Mouse (Mus musculus) bone marrow, adult 2 months (tissue): ENCODE results near the gene Hnrnpab. TPM values are rescaled to one million over a fixed set of nuclear protein-coding genes. Genes with fewer than 3 reads are reported as not detected.

ENCODE experiments used
- H3K27ac ChIP-seq: fragments of 200-500 bp; 2 replicates; pipeline ENCODE4 v1.5.1; 2012; ENCODE audit warnings: low read depth, mild to moderate bottlenecking, control low read depth, inconsistent platforms, low read length; ENCODE audit not compliant: control insufficient read depth, poor library complexity, insufficient read depth
- H3K4me1 ChIP-seq: fragments of 200-500 bp; 2 replicates; pipeline ENCODE4 v1.6.1; 2011; ENCODE audit warnings: low read length; ENCODE audit not compliant: control insufficient read depth, insufficient read depth
- H3K4me3 ChIP-seq: fragments of 200-500 bp; replicated peaks from 2 replicates; pipeline ENCODE3; 2011; ENCODE audit warnings: mild to moderate bottlenecking, low read depth, low read length, control low read depth; ENCODE audit not compliant: control insufficient read depth
- CTCF ChIP-seq: fragments of 200-500 bp; IDR thresholded peaks from 2 replicates; pipeline ENCODE4 v1.5.1; 2011; ENCODE audit warnings: low read length, control low read depth; ENCODE audit not compliant: control insufficient read depth, insufficient read depth
- POLR2A ChIP-seq: fragments of 200-500 bp; IDR thresholded peaks from 2 replicates; pipeline ENCODE4 v1.6.1; 2011; ENCODE audit warnings: low read depth, mild to moderate bottlenecking, control low read depth, low read length, borderline replicate concordance; ENCODE audit not compliant: control insufficient read depth
- WGBS: fragments of 180-500 bp; shearing (Covaris S2); methylation state at CpG from one replicate; pipeline ENCODE4 v1.1.7; 2018; 5-methylcytosine and 5-hydroxymethylcytosine counted together
- polyA plus RNA-seq: library from polyadenylated mRNA; stranded (reverse); fragments of >200 nt; gene quantifications from 2 replicates; pipeline ENCODE4 v1.2.4, GENCODE M21; 2011; ENCODE audit warnings: low replicate concordance; ENCODE audit not compliant: missing spikeins, insufficient read depth, insufficient read length

The Hnrnpab gene
- polyA plus RNA-seq, 1 experiment = 188 TPM

DNA sequence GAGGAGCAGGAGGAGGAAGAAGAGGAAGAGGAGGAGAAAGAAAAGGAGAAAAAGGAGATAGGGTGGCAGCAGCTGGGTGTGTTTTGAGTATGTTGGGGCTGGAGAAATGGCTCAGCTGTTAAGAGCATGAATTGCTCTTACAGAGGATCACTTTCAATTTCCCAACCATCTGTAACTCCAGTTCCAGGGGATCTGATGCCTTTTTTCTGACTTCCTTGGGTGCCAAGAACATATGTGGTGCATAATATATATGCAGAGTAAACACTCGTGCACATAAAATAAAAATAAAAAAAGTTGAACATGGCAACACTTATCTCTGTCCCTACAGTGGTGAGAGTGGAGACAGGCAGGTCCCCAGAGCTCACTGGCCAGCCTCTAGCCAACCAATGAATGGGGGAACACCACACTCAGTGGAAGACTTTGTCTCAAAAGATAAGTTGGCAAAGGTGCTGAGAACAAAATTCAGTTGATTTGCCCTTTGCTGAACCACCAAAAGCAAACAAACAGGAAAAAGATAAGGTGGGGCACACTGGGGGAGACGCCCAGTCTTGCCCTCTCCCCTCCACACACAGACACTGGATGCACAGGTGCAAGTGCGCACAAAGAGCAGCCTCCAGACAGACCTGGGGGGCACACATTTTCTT is 2.7 kb upstream of the Hnrnpab start:
- Histone ChIP-seq H3K4me1 (no peaks in the 10 kb centered on the region; the same call in 1 of the 2 replicates), H3K4me3 (no peak overlapping the region), H3K27ac (peak overlapping the region; percentile 45; the same call in 1 of the 2 replicates)
- TF ChIP-seq CTCF = no peak
- no peak for TF ChIP-seq POLR2A
- WGBS = 51% methylated on average over 3 of the region's 3 CpGs

DNA sequence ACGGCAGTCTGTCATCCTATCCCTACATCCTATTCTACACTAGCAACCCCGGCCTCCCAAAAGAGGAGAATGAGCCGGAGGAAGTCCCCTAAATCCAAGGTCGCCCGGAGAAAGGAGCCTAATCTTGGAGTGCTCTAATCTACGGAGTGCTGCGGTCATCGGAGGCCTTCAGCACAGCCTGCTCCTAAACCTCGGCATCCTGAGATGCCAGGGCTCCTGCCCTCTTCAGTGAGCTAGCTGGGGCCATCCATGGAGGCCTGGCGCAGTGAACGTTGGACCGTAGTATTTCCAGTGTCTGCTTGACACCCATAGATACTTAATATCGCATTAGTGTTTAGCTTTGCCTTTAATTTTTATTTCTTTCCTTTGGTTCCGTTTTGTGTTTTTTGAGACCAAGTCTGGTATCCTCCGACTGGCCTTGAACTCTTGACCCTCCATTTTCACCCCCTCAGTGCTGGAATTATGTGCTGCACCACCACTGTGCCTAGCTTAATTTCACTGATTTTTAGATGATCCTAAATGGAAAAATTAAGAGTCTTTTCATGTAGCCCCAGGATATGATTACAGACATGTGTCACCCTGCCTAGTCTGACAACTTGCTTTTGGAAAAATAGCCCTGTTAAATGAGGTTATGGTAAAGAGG is 570 bp upstream of the Hnrnpab start:
- no peaks in the 10 kb centered on the region; the same call in 1 of the 2 replicates for H3K4me1 ChIP-seq
- peak overlapping the region; percentile 74 for H3K27ac ChIP-seq
- WGBS = 6% methylated on average over 15 of the region's 15 CpGs
- TF ChIP-seq CTCF = no peak
- H3K4me3 ChIP-seq = peak overlapping the region; percentile 79

DNA sequence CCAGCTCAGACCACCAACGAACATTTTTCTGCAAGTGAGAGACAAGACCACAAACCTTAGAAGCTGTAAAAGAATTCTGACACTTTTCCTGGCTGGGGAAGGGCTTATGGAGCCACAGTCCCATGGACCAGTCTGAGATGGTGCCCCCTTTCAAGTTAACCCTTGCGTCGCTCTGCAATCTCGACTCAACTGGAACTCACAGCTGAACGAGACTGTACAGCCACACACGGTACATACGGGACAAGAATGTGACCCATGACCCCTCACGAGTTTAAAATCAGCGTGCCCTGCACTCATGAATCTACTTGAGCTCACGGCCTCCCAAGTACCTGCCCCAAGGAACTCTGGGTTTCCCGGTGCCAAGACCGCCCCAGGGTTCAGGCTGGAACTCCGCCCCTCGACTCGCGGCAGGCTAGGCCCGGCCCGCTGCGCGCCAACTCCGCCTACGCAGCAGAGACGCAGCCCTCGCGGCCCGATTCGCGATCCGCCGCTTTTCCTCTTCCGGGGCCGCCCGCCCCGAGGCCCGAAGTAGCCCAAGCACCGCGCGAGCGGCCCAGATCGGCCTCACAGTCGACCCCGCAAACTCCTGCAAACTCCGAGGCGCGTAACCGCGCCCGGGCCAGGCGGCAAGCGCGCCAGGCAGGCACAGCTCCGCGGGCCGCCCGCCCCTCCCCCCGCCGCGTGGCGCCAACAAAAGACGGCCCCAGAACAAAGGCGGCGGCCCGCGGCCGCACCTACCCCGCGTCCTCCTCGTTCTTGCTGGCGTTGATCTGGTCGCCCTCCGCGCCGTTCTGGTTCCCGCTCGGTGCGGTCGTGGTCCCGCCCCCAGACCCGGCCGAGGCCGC is 823 bp downstream of the Hnrnpab start:
- Histone ChIP-seq H3K4me1 (no peaks in the 10 kb centered on the region; the same call in 1 of the 2 replicates), H3K4me3 (peak overlapping the region; percentile 79), H3K27ac (peak overlapping the region; percentile 95)
- peak; percentile 66; the same call in 1 of the 2 replicates for TF ChIP-seq POLR2A
- TF ChIP-seq CTCF = no peak
- WGBS = under 1% methylated on average over 81 of the region's 81 CpGs

DNA sequence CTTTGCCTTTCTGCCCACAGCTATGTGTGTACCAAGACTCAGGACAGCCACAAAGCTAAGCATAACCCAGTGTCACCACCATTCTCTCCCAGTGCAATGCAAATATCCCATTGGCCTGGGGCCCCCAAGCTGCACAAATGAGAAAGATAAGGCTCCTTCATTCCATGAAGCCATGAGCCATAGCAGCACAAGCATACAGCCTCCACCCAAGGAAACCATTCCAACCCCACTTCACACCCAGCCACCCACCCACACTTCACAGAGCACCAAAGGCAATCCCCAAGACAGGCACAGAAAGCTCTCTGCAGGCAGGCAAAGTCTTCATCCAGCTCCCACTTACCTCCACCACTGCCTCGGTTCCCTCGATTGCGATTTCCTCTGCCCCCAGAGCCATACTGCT is 4.4 kb downstream of the Hnrnpab start:
- 83% methylated on average over 3 of the region's 3 CpGs for whole genome bisulfite sequencing
- Histone ChIP-seq H3K4me1 (no peaks in the 10 kb centered on the region), H3K27ac (no peak overlapping the region; the same call in 1 of the 2 replicates), H3K4me3 (no peak overlapping the region)
- TF ChIP-seq CTCF (no peak), POLR2A (no peak)

DNA sequence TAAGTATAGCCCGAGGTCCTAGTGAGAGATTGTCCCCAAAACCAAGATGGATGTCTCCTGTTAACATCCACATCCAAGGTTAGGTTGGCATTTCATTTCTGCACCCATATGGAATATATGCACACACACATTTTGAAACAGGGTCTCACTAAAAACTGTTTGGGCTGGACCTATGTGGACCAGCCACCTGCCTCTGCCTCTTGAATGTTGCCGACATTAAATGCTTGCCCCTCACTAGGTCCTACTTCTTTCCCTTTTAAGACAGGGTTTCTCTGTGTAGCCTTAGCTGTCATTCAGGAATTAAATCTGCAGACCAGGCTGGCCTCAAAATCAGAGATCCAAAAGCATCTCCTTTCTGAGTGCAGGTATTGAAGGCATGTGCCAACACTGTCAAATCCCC is 9.1 kb downstream of the Hnrnpab start:
- TF ChIP-seq CTCF = no peak
- TF ChIP-seq POLR2A = no peak
- WGBS = 72% methylated on average over 2 of the region's 2 CpGs
- no peak overlapping the region for H3K4me3 ChIP-seq
- no peak overlapping the region for H3K27ac ChIP-seq
- no peaks in the 10 kb centered on the region for H3K4me1 ChIP-seq

DNA sequence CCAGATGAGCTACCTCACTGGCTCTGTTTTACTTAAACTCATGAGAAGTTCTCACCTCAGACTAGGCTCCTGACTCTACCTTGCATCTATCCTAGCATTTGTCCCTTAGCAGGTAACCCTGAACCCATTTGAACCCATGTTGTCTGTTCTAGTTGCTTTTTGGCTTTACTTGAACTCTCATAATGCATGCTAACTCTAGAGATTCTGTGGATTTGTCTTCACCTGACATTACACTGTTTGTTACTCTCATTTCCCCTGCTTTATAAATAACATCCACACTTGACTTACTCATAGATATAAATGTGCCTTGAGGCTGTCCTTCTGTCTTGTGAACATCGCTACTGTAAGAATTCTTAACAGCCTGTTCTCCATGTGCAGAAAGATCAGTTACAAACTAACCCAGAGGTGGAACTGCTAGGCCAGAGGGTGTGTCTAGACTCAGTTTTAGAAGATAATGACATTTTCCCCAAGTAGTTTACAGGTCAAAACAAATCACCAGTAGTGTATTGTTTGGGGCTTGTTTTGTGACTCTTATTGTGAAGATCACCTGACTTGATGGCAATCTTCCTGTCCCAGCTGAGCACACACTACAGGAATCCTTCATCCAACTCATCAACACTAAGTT is 11.1 kb downstream of the Hnrnpab start:
- no peaks in the 10 kb centered on the region for H3K4me1 ChIP-seq
- H3K27ac ChIP-seq = no peak overlapping the region
- no peak overlapping the region for H3K4me3 ChIP-seq
- WGBS = 67% methylated on average over 1 of the region's 1 CpGs
- TF ChIP-seq CTCF (no peak), POLR2A (no peak)

DNA sequence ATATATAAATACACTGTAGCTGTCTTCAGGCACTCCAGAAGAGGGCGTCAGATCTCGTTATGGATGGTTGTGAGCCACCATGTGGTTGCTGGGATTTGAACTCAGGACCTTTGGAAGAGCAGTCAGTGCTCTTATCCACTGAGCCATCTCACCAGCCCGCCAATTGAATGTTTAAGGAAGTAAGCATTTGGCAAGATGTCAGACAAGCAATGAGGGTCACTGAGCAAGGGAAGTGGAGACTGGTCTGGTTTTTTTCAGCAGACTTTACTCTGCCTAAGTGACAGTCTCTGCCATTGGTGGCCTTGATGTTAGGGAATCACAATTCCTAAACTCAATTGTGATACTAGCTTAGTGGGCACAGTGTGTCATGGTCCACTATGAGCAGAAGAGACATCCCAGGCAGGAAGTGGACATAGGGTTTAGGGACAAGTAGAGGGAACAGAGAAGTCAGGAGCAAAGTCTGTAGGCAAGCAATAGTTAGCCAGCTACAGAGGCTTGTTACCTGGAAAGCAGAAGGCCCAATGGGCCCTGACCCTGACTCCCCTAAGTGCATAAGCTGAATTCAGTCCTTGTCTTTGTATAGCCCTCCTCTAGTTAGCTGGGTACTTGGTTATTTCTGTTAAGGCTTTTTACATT is 11.8 kb downstream of the Hnrnpab start:
- TF ChIP-seq POLR2A = no peak
- no peak for TF ChIP-seq CTCF
- Histone ChIP-seq H3K4me1 (no peaks in the 10 kb centered on the region), H3K4me3 (no peak overlapping the region), H3K27ac (no peak overlapping the region)
- 26% methylated on average over 3 of the region's 3 CpGs for WGBS

DNA sequence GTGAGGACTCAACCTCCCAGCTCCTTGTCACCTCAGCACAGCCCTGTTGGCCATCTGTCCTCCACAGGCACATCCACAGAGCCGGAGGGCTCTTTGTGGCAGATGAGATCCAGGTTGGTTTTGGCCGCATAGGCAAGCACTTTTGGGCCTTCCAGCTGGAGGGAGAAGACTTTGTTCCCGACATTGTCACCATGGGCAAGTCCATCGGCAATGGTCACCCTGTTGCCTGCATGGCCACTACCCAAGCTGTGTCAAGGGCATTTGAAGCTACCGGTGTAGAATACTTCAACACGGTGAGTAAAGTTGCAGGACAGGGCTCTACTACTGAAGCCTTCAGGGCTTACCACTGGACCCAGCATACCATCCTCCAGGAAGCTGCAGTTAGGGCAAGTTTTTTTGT is 12.8 kb downstream of the Hnrnpab start:
- TF ChIP-seq CTCF = no peak
- no peak for TF ChIP-seq POLR2A
- WGBS = 94% methylated on average over 6 of the region's 6 CpGs
- no peaks in the 10 kb centered on the region for H3K4me1 ChIP-seq
- no peak overlapping the region for H3K4me3 ChIP-seq
- H3K27ac ChIP-seq = no peak overlapping the region
